Mouse (Mus musculus) CH12.LX (cell line): ENCODE measurements around the gene Mfsd5.

ENCODE experiments used
- CHD2 ChIP-seq: IDR thresholded peaks from 2 replicates; pipeline ENCODE4 v1.6.1; 2011; ENCODE audit warnings: low read length, improper control_type of control experiment
- CTCF ChIP-seq, 2 experiments: IDR thresholded peaks in 1 of 2; conservative IDR thresholded peaks in 1 of 2; 2 replicates each; pipeline ENCODE4 v1.5.1; 2011 to 2012; ENCODE audit warnings: low read depth in 2 of 2, low read length in 2 of 2, improper control_type of control experiment in 1 of 2, inconsistent platforms in 1 of 2, mild to moderate bottlenecking in 1 of 2, moderate library complexity in 1 of 2
- E2F4 ChIP-seq: IDR thresholded peaks from 2 replicates; pipeline ENCODE4 v1.6.1; 2011; ENCODE audit warnings: low read depth, low read length, improper control_type of control experiment; ENCODE audit not compliant: insufficient replicate concordance
- MAX ChIP-seq: IDR thresholded peaks from 2 replicates; pipeline ENCODE4 v1.6.1; 2011; ENCODE audit warnings: low read length, improper control_type of control experiment
- MXI1 ChIP-seq: IDR thresholded peaks from 2 replicates; pipeline ENCODE4 v1.6.1; 2011; ENCODE audit warnings: mild to moderate bottlenecking, low read depth, low read length, improper control_type of control experiment
- RCOR1 ChIP-seq: conservative IDR thresholded peaks from 2 replicates; pipeline ENCODE4 v1.6.1; 2012; ENCODE audit warnings: low read depth, mild to moderate bottlenecking, inconsistent platforms, low read length, improper control_type of control experiment
- TCF12 ChIP-seq: IDR thresholded peaks from 2 replicates; pipeline ENCODE4 v1.6.1; 2014; ENCODE audit warnings: low read depth, mild to moderate bottlenecking, inconsistent platforms, low read length, improper control_type of control experiment

DNA sequence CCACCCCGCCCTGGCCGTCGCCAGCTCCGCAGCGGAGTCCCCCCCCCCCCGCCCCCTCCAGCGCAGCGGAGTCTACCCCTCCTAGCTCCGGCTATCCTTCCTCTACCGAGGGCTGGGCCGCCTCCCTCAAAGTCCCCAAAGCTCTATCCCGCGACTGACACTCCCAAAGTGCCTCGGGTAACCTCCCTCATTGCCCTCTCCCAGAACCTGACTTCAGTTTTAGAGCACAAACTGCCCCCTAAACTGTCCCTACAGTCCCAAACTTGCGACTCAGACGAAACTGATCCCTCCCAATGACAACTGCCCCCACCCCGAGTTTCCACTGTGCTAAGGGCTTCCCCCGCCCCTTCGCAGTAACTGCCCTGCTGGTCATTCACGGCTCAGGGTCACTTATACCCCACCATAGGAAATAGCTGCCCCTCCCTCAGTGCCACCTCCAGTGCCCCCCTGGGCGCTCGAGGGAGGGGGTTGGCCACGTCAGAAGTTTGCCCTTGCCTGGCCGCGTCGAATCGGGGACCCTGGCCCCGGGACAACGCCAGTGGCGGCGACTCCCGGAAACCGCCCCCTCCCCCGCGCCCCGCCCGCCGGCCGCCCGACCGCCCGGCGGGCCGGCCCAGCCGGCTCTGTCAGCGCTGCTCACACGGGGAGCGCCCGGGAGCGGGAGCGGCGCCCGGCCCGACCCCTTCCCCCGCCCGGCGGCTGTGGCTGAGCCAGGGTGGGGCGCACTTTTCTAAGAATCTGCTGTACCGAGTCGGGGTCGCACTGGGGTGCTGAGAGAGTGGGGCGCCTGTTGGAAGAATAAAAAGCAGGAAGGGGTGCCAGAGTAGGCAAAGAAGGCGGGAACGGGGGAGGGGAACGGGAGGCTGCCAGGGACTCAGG, 31.8 kb upstream of the Mfsd5 start:
- TF ChIP-seq E2F4: no peak
- no peak for TF ChIP-seq TCF12
- peak; percentile 19 for TF ChIP-seq CHD2
- TF ChIP-seq MXI1: 0 out of 2 replicates have a peak, but pooled peaks have one; percentile 5
- no peak for TF ChIP-seq MAX
- TF ChIP-seq CTCF (conservative IDR thresholded peaks at IDR 0.05 in 1 of 2, IDR thresholded peaks at IDR 0.05 in 1 of 2; ENCODE audit: low read depth in 2 of 2, low read length in 2 of 2): no peak
- no peak for TF ChIP-seq RCOR1
